Mouse (Mus musculus) lung, postnatal 0 days (tissue): Measurements from ENCODE around the gene Bpifa3. TPM values are rescaled to one million over a fixed set of nuclear protein-coding genes. Genes with fewer than 3 reads are reported as not detected.

Experiments
- ATAC-seq: fragments of 200-750 bp; cut with Nextera tagmentation; 2 replicates; pipeline ENCODE4 v1.8.0; 2017; ENCODE audit warnings: moderate library complexity
- DNase-seq: peaks from one replicate; pipeline ENCODE4 v3.0.0-alpha.2; 2016; ENCODE audit warnings: low spot score
- H3K27ac ChIP-seq: fragments of 300-500 bp; sonication (generic); 2 replicates; pipeline ENCODE4 v1.5.1; 2014; ENCODE audit warnings: antibody characterized with exemption, mild to moderate bottlenecking, low read length, mixed read lengths
- H3K27me3 ChIP-seq: fragments of 300-500 bp; sonication (generic); replicated peaks from 2 replicates; pipeline ENCODE4 v1.6.1; 2014; ENCODE audit warnings: low read length, mixed read lengths; ENCODE audit not compliant: insufficient read depth
- H3K36me3 ChIP-seq: fragments of 300-500 bp; sonication (generic); 2 replicates; pipeline ENCODE4 v1.6.1; 2014; ENCODE audit warnings: low read length, mixed read lengths; ENCODE audit not compliant: insufficient read depth
- H3K4me1 ChIP-seq: fragments of 300-500 bp; sonication (generic); 2 replicates; pipeline ENCODE4 v1.6.1; 2014; ENCODE audit warnings: antibody characterized with exemption, low read depth, low read length, mixed read lengths; ENCODE audit not compliant: insufficient read depth
- H3K4me2 ChIP-seq: fragments of 300-500 bp; sonication (generic); replicated peaks from 2 replicates; pipeline ENCODE4 v1.6.1; 2014; ENCODE audit warnings: low read depth, mild to moderate bottlenecking, low read length, moderate library complexity, mixed read lengths
- H3K4me3 ChIP-seq: fragments of 300-500 bp; sonication (generic); 2 replicates; pipeline ENCODE4 v1.5.1; 2014; ENCODE audit warnings: low read depth, low read length
- H3K9ac ChIP-seq: fragments of 300-500 bp; sonication (generic); replicated peaks from 2 replicates; pipeline ENCODE4 v1.6.1; 2014; ENCODE audit warnings: low read depth, mild to moderate bottlenecking
- H3K9me3 ChIP-seq: fragments of 300-500 bp; sonication (generic); 2 replicates; pipeline ENCODE4 v1.6.1; 2016; ENCODE audit warnings: low read length, mixed read lengths
- CTCF ChIP-seq: IDR thresholded peaks from 2 replicates; pipeline ENCODE4 v1.5.1; 2016; ENCODE audit warnings: antibody characterized with exemption, mild to moderate bottlenecking
- EP300 ChIP-seq: IDR thresholded peaks from 2 replicates; pipeline ENCODE4 v1.6.1; 2016; ENCODE audit warnings: antibody characterized with exemption, mild to moderate bottlenecking, control low read depth
- WGBS: fragments of 180-500 bp; shearing (Covaris S2); extraction: QIAGEN DNeasy Blood & Tissue Kit; methylation state at CpG from one replicate; pipeline ENCODE4 v1.1.7; 2014; 5-methylcytosine and 5-hydroxymethylcytosine counted together
- polyA plus RNA-seq: library from polyadenylated mRNA; unstranded; fragments of >200 nt; fragmentation: Nextera tagmentation; extraction: Ambion mirVana; gene quantifications from 2 replicates; pipeline ENCODE4 v1.2.1, GENCODE M21; 2015

Gene Bpifa3
- polyA plus RNA-seq, result not detected in 2 replicates

DNA sequence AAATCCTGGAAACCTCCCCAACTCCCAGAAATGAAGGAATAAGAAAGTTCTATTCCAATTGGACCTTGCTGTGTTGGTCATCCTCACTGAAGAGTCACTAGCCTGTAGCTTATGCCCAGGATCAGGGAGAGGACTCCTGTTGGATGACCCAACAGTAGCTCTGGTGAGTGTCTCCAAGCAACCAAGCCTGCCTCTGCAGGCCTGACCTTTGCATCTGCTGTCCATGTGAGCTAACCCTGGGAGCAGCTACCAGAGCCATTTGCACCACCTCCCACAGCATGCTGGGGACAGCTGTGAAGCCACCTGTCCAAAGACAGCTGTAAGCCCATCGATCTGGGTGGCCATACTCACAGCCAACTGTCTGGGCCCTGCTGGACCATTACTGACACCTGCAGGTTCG is at the start of gene Bpifa3:
Gene Bpifa3, plus strand, starts transcription at position 217 of the 400 bp plus-strand sequence.
- Histone ChIP-seq H3K36me3 (no peaks in the 10 kb centered on the region), H3K9ac (no peak within 1 kb of the TSS), H3K4me2 (no peak within 1 kb of the TSS), H3K4me3 (no peak within 1 kb of the TSS), H3K4me1 (no peaks in the 10 kb centered on the region), H3K27ac (no peak within 1 kb of the TSS), H3K27me3 (no peaks in the 10 kb centered on the region), H3K9me3 (no peaks in the 10 kb centered on the region)
- WGBS, result 42% methylated on average over 2 of the region's 2 CpGs
- ATAC-seq, result no peak
- DNase-seq, result no peak
- no peak for TF ChIP-seq CTCF
- TF ChIP-seq EP300, result no peak

DNA sequence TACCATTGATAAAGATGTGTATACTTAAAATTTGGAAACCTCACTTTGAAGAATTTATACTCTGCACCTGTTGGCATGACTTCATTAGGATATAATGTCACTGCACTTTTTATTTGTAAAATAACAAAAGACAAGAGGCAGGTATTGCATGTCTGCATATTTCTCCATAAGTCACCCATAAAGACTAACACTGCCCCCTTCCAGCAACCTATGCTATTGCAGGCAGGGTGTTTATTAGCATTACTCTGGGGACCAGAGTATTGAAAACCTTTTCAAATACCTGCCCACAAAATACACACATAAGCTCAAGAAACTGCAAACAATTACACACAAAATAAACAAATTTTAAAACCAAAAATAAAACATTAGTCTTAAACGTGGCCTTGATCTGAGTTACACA is 32.4 kb upstream of the Bpifa3 start:
- DNase-seq (peak; percentile 18), ATAC-seq (no peak)
- WGBS, result 45% methylated on average over 1 of the region's 1 CpGs
- no peaks in the 10 kb centered on the region for H3K4me1 ChIP-seq
- H3K27me3 ChIP-seq, result no peaks in the 10 kb centered on the region
- peak; percentile 47 for TF ChIP-seq CTCF
- TF ChIP-seq EP300, result no peak
- H3K4me2 ChIP-seq, result no peak overlapping the region
- H3K36me3 ChIP-seq, result no peaks in the 10 kb centered on the region
- H3K27ac ChIP-seq, result no peak overlapping the region
- H3K4me3 ChIP-seq, result no peak overlapping the region
- no peaks in the 10 kb centered on the region for H3K9me3 ChIP-seq
- no peak overlapping the region for H3K9ac ChIP-seq

DNA sequence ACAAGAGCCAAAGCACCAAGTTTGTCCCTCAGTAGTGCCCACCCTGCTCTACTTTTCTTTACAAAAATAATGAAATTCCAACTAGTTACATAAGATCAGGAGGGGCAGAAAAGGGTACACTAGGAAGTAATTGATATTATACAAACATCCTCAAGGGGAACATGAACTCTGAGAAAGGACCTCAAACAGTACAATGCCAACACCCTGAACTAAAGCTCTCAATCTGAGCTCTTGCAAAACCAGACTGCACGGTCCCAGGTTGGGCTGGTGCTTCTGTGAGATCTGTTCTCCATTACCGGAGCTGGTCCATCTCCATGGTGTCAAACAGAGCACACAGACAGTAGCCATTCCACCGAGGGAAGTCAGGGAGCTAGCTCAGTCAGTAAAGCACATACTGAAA is 12.8 kb upstream of the Bpifa3 start:
- no peak overlapping the region for H3K27ac ChIP-seq
- no peaks in the 10 kb centered on the region for H3K36me3 ChIP-seq
- no peaks in the 10 kb centered on the region for H3K27me3 ChIP-seq
- TF ChIP-seq CTCF (no peak), EP300 (0 out of 2 replicates have a peak, but pooled peaks have one; percentile 12)
- no peak overlapping the region for H3K4me3 ChIP-seq
- WGBS, result 52% methylated on average over 3 of the region's 3 CpGs
- ATAC-seq (peak; percentile 89), DNase-seq (peak; percentile 78)
- no peak overlapping the region for H3K4me2 ChIP-seq
- no peak overlapping the region for H3K9ac ChIP-seq
- no peaks in the 10 kb centered on the region for H3K9me3 ChIP-seq
- no peaks in the 10 kb centered on the region; the same call in 1 of the 2 replicates for H3K4me1 ChIP-seq

DNA sequence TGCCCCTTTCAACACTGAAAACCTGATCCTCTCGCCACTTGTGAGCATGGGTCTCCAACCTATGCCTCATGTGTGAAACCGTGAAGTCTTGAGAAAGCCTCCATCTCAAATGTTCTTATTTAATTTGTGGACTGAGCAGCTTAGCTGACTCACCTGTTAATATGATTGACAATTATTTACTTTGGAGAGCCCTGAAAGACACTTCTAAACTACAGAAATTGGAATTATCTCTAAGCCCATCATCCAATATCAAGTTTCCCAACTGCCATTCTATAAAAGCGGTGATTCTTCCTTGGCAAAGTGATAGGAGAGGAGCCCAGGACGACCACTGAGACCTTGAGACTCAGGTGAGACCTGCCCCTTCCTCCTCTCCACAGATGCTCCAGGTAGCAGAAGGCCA is 12.4 kb downstream of the Bpifa3 start, which contains the start of gene Bpifa1:
Gene Bpifa1, plus strand, starts transcription at position 301 of the 400 bp plus-strand sequence.
- Histone ChIP-seq H3K9me3 (no peaks in the 10 kb centered on the region), H3K4me2 (no peak within 1 kb of the TSS), H3K36me3 (no peaks in the 10 kb centered on the region), H3K9ac (no peak within 1 kb of the TSS), H3K27me3 (no peaks in the 10 kb centered on the region), H3K4me3 (no peak within 1 kb of the TSS), H3K4me1 (no peaks in the 10 kb centered on the region), H3K27ac (no peak within 1 kb of the TSS)
- ATAC-seq (no peak), DNase-seq (no peak)
- WGBS, result 72% methylated on average over 4 of the region's 4 CpGs
- TF ChIP-seq EP300, result no peak
- TF ChIP-seq CTCF, result no peak

DNA sequence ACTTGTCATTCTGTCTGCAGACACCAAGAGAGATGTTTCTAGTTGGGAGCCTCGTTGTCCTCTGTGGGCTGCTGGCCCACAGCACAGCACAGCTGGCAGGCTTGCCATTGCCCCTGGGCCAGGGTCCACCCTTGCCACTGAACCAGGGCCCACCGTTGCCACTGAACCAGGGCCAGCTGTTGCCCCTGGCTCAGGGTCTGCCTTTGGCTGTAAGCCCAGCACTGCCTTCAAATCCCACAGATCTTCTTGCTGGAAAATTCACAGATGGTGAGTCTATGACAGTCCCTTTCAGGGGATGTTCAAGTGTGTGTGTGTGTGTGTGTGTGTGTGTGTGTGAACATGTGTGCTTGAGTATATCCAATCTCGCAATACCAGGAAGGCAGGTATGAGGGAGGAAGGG is 13.6 kb downstream of the Bpifa3 start:
- no peak for DNase-seq
- Histone ChIP-seq H3K36me3 (no peaks in the 10 kb centered on the region), H3K9me3 (no peaks in the 10 kb centered on the region), H3K27ac (no peak overlapping the region), H3K27me3 (no peaks in the 10 kb centered on the region), H3K4me2 (no peak overlapping the region), H3K9ac (no peak overlapping the region), H3K4me1 (no peaks in the 10 kb centered on the region), H3K4me3 (no peak overlapping the region)
- WGBS, result 46% methylated on average over 3 of the region's 3 CpGs
- TF ChIP-seq CTCF (no peak), EP300 (no peak)
- no peak for ATAC-seq

DNA sequence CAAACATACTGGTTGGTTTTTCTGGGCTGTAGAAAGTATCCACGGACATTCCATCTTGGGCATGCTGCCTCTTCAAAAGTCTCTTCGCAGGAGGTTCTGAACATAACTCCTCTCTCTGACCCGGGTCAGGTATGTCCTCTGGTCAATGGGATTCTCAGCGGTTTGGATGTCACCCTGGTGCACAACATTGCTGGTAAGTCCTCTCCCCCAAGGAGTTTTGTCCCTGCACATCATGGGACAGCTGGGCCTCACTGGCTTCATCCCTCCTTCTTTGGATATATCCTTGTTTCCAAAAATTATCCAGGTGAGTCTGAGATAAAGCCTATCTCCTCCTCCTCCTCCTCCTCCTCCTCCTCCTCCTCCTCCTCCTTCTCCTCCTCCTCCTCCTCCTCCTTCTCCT is 17.4 kb downstream of the Bpifa3 start:
- DNase-seq, result no peak
- no peak for ATAC-seq
- H3K27ac ChIP-seq, result no peak overlapping the region
- no peak overlapping the region for H3K9ac ChIP-seq
- no peaks in the 10 kb centered on the region for H3K27me3 ChIP-seq
- TF ChIP-seq CTCF, result no peak
- no peak for TF ChIP-seq EP300
- WGBS, result 77% methylated on average over 4 of the region's 4 CpGs
- H3K4me1 ChIP-seq, result no peaks in the 10 kb centered on the region
- no peak overlapping the region for H3K4me3 ChIP-seq
- H3K36me3 ChIP-seq, result no peaks in the 10 kb centered on the region
- no peak overlapping the region for H3K4me2 ChIP-seq
- no peaks in the 10 kb centered on the region for H3K9me3 ChIP-seq

DNA sequence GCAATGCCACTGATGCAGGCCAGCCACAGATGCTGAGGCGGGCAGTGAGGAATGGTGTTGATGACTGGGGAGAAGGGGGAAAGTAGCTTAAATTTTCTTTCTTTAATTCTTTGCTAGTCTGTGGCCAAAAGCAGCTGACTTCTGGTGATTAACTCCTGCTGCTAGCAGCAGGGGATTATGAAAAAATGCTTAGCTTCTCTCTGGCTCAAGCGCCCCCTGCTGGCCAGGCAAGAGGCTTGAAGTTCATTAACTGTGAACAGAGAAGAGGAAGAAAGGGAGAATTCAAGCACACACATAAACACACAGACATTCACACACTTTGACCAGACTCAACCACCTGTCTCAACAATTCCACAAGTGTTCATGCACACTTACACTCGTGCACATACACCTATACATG is 28.3 kb downstream of the Bpifa3 start:
- no peak overlapping the region for H3K4me2 ChIP-seq

More for the DNA sequence above, 28.3 kb downstream of the Bpifa3 start:
- H3K4me1 ChIP-seq, result no peaks in the 10 kb centered on the region
- no peak overlapping the region for H3K4me3 ChIP-seq
- no peak overlapping the region for H3K9ac ChIP-seq
- peak; percentile 58 for DNase-seq
- H3K27me3 ChIP-seq, result no peaks in the 10 kb centered on the region
- no peak overlapping the region for H3K27ac ChIP-seq
- no peak for ATAC-seq
- H3K36me3 ChIP-seq, result no peaks in the 10 kb centered on the region
- TF ChIP-seq CTCF (peak; percentile 70), EP300 (no peak)
- 34% methylated on average over 3 of the region's 3 CpGs for WGBS
- no peaks in the 10 kb centered on the region for H3K9me3 ChIP-seq
